Mouse (Mus musculus) forebrain, embryonic 16.5 days (tissue): ENCODE measurements around the gene Gfpt2. TPM values are rescaled to one million over a fixed set of nuclear protein-coding genes. Genes with fewer than 3 reads are reported as not detected.

Source experiments
- ATAC-seq: fragments of 200-750 bp; cut with Nextera tagmentation; 2 replicates; pipeline ENCODE4 v1.8.0; 2017; ENCODE audit warnings: mild to moderate bottlenecking, moderate library complexity
- H3K27ac ChIP-seq: fragments of 300-500 bp; sonication (generic); 2 replicates; pipeline ENCODE4 v1.5.1; 2014; ENCODE audit warnings: low read length, control low read depth
- H3K27me3 ChIP-seq: fragments of 300-500 bp; sonication (generic); replicated peaks from 2 replicates; pipeline ENCODE4 v1.6.1; 2014; ENCODE audit warnings: low read length; ENCODE audit not compliant: control insufficient read depth, insufficient read depth
- H3K36me3 ChIP-seq: fragments of 300-500 bp; sonication (generic); 2 replicates; pipeline ENCODE4 v1.6.1; 2014; ENCODE audit not compliant: control insufficient read depth, insufficient read depth
- H3K4me1 ChIP-seq: fragments of 300-500 bp; sonication (generic); replicated peaks from 2 replicates; pipeline ENCODE4 v1.6.1; 2014; ENCODE audit warnings: low read length; ENCODE audit not compliant: control insufficient read depth, insufficient read depth
- H3K4me2 ChIP-seq: fragments of 300-500 bp; sonication (generic); 2 replicates; pipeline ENCODE4 v1.6.1; 2014; ENCODE audit warnings: mild to moderate bottlenecking, low read length, control low read depth
- H3K4me3 ChIP-seq: fragments of 300-500 bp; sonication (generic); replicated peaks from 2 replicates; pipeline ENCODE4 v1.5.1; 2014; ENCODE audit warnings: mild to moderate bottlenecking, low read length, control low read depth
- H3K9ac ChIP-seq: fragments of 300-500 bp; sonication (generic); replicated peaks from 2 replicates; pipeline ENCODE4 v1.6.1; 2014; ENCODE audit warnings: low read depth, low read length, control low read depth
- H3K9me3 ChIP-seq: fragments of 300-500 bp; sonication (generic); 2 replicates; pipeline ENCODE4 v1.6.1; 2016; ENCODE audit warnings: low read length; ENCODE audit not compliant: control insufficient read depth
- WGBS: fragments of 180-500 bp; shearing (Covaris S2); extraction: QIAGEN DNeasy Blood & Tissue Kit; methylation state at CpG from one replicate; pipeline ENCODE4 v1.1.7; 2014; 5-methylcytosine and 5-hydroxymethylcytosine counted together
- microRNA-seq: library from miRNA; unstranded; fragments of <30 nt; microRNA quantifications from one replicate; pipeline ENCODE4, GENCODE M21; 2017
- polyA plus RNA-seq: library from polyadenylated mRNA; unstranded; fragments of >200 nt; fragmentation: Nextera tagmentation; extraction: Ambion mirVana; gene quantifications from 2 replicates; pipeline ENCODE4 v1.2.1, GENCODE M21; 2015

Gfpt2 gene
- polyA plus RNA-seq, 1 experiment from 2014 or later = 13.3 TPM

- H3K27ac ChIP-seq = no peak overlapping the region
- ATAC-seq = no peak
- H3K27me3 ChIP-seq = no peaks in the 10 kb centered on the region
- no peak overlapping the region for H3K4me3 ChIP-seq
- H3K4me1 ChIP-seq = no peaks in the 10 kb centered on the region
- no peak overlapping the region for H3K9ac ChIP-seq
- H3K4me2 ChIP-seq = no peak overlapping the region
- peaks cover 13% of the 10 kb centered on the region for H3K36me3 ChIP-seq
- no peaks in the 10 kb centered on the region for H3K9me3 ChIP-seq
- 96% methylated on average over 3 of the region's 3 CpGs for WGBS
These were observed 89.4 kb downstream of the Gfpt2 start for GRCm38 (mm10) chr11:49883394-49883793.

Small RNAs within 50 kb of the gene (microRNA-seq; reads per million reads assigned to microRNA genes)
- not detected for gene Gm23813

Other genes with a start within 250 kb of the Gfpt2 start
- not detected in 2 replicates for gene Olfr1380, start 237.3 kb upstream of the Gfpt2 start, polyA plus RNA-seq
- 1.4 and 1.7 TPM in 2 replicates for gene Flt4, start 184.9 kb upstream of the Gfpt2 start, polyA plus RNA-seq
- gene Scgb3a1, start 130.6 kb upstream of the Gfpt2 start, polyA plus RNA-seq = not detected in 2 replicates
- gene Cnot6, start 81.5 kb upstream of the Gfpt2 start, polyA plus RNA-seq = 55.1 and 68.1 TPM in 2 replicates
- 45.7 and 48.5 TPM in 2 replicates for gene Mapk9, start 52.6 kb downstream of the Gfpt2 start, polyA plus RNA-seq
- 11.4 and 17.1 TPM in 2 replicates for gene Rasgef1c, start 107.7 kb downstream of the Gfpt2 start, polyA plus RNA-seq
- 65.0 and 69.2 TPM in 2 replicates for gene Rnf130, start 231.2 kb downstream of the Gfpt2 start, polyA plus RNA-seq